Mouse (Mus musculus): ENCODE results near the gene Tmsb15l.

GRCm38 (mm10) chrX:137015099-137015709 lies 38.5 kb upstream of the Tmsb15l start:
- no peak for TF ChIP-seq REST (IDR thresholded peaks at IDR 0.05; ENCODE audit: insufficient read depth, insufficient read length)
- TF ChIP-seq MAX (IDR thresholded peaks at IDR 0.05; ENCODE audit: low read depth): no peak

Measured in myocyte (in vitro differentiated cells).